Mouse (Mus musculus) erythroblast, embryonic 14.5 days (primary cell): Measurements from ENCODE around the gene Ccl5. TPM values are rescaled to one million over a fixed set of nuclear protein-coding genes. Genes with fewer than 3 reads are reported as not detected.

Experiments
- H3K27me3 ChIP-seq: 2 replicates; pipeline ENCODE4 v1.6.1; 2012; ENCODE audit warnings: inconsistent platforms; ENCODE audit not compliant: control insufficient read depth
- H3K36me3 ChIP-seq: 2 replicates; pipeline ENCODE4 v1.6.1; 2012; ENCODE audit warnings: mild to moderate bottlenecking, inconsistent platforms; ENCODE audit not compliant: control insufficient read depth
- H3K4me1 ChIP-seq: 2 replicates; pipeline ENCODE4 v1.6.1; 2012; ENCODE audit warnings: inconsistent platforms; ENCODE audit not compliant: control insufficient read depth
- H3K4me3 ChIP-seq: replicated peaks from 2 replicates; pipeline ENCODE3; 2012; ENCODE audit warnings: moderate library complexity, mild to moderate bottlenecking, inconsistent platforms
- H3K9me3 ChIP-seq: 2 replicates; pipeline ENCODE4 v1.6.1; 2012; ENCODE audit warnings: low read length, inconsistent platforms, mixed read lengths; ENCODE audit not compliant: control insufficient read depth
- GATA1 ChIP-seq: IDR thresholded peaks from 2 replicates; pipeline ENCODE4 v1.6.1; 2012; ENCODE audit warnings: low read length, inconsistent platforms, mixed read lengths
- TAL1 ChIP-seq: IDR thresholded peaks from 3 replicates; pipeline ENCODE4 v1.6.1; 2012; ENCODE audit warnings: low read length, inconsistent platforms, mixed read lengths
- polyA plus RNA-seq: library from polyadenylated mRNA; stranded (reverse); fragments of >175 nt; gene quantifications from 2 replicates; pipeline ENCODE4 v1.2.3, GENCODE M21; 2012

The Ccl5 gene
- polyA plus RNA-seq, 1 experiment: not detected

DNA sequence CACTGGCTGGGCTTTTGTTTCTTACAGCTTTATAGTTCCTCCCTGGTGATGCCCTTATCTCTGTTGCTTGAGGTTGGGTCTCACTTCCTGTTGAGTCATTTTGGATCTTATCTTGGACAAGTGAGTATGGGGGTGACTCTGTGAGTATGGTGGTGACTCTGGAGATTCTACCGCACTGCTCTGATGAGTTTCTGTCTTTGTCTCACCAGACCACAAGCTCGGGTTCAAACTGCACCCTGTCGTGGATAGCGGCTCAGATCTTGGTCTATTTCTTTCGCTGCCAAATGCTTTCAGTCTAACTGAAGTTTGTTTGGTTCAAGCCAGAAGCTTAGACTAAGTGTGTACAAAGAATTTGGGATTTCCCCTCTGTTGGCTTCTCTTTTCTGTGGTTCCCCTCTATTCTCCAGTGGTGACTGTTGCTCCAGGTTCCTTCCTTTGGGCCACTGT is 19.9 kb upstream of the Ccl5 start:
- H3K27me3 ChIP-seq: no peaks in the 10 kb centered on the region
- no peaks in the 10 kb centered on the region for H3K9me3 ChIP-seq
- no peaks in the 10 kb centered on the region for H3K36me3 ChIP-seq
- TF ChIP-seq GATA1: no peak
- no peak for TF ChIP-seq TAL1
- no peaks in the 10 kb centered on the region for H3K4me1 ChIP-seq
- H3K4me3 ChIP-seq: no peak overlapping the region

DNA sequence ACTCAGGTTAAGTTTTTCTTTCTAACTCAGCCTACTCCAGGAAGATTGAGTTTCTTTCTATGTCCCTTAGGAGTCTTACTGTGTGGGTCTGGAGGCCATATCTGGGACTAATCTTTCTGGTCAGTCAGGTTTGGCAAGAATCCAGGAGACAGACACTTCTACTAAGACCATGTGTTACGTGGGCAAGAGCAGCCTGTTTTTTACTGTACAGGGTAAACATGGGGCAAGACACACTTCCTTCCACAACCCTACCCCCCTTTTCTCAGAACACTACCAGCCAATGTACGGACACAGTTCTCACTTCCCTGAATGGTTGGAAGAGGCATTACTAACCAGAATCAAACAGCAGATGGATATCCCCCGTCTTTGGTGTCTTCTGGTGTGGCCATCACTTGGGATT is 13.9 kb upstream of the Ccl5 start:
- H3K4me1 ChIP-seq: no peaks in the 10 kb centered on the region
- H3K36me3 ChIP-seq: no peaks in the 10 kb centered on the region
- H3K4me3 ChIP-seq: no peak overlapping the region
- no peaks in the 10 kb centered on the region for H3K9me3 ChIP-seq
- H3K27me3 ChIP-seq: no peaks in the 10 kb centered on the region
- TF ChIP-seq TAL1 (no peak), GATA1 (no peak)

DNA sequence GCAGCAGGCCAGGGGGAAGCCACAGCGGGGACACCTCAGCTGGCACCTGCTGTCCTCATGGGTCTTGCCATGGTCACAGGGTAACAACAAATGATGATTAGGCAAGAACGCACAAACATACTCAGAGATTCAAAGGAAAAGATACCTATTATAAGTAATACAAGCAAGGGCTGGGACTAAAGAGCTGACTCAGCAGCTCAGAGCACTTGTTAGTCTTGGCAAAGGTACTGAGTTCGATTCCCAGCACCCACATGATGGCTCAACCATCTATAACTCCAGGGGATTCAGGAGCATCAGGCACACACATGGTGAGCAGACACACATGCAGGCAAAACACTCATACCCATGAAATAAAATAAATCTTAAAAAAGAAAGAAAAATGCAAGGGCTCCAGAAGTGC is 11.1 kb upstream of the Ccl5 start:
- Histone ChIP-seq H3K4me3 (no peak overlapping the region), H3K27me3 (no peaks in the 10 kb centered on the region), H3K4me1 (no peaks in the 10 kb centered on the region), H3K36me3 (no peaks in the 10 kb centered on the region), H3K9me3 (no peaks in the 10 kb centered on the region)
- TF ChIP-seq GATA1: no peak
- no peak for TF ChIP-seq TAL1

DNA sequence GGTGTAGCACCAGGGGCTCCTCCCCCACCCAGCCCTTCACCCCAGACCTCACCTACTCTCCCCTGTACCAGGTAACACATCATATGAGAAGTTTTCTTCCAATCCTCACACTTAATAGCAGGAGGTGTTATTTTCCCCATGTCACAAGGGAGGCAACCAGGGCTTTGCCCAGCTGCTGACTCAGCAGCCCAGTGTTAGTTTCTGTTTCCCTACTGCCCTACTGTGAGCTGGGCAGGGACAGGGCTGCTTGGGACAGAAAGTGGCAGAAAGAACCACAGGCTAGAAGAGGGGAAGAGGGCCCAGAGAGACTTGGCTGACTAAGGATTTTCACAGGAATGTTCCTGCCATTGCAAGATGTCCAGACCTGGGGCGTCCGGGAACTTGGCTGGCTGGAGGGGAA is 10.6 kb upstream of the Ccl5 start:
- Histone ChIP-seq H3K36me3 (no peaks in the 10 kb centered on the region), H3K4me3 (no peak overlapping the region), H3K4me1 (no peaks in the 10 kb centered on the region), H3K9me3 (no peaks in the 10 kb centered on the region), H3K27me3 (no peaks in the 10 kb centered on the region)
- TF ChIP-seq TAL1 (no peak), GATA1 (no peak)

DNA sequence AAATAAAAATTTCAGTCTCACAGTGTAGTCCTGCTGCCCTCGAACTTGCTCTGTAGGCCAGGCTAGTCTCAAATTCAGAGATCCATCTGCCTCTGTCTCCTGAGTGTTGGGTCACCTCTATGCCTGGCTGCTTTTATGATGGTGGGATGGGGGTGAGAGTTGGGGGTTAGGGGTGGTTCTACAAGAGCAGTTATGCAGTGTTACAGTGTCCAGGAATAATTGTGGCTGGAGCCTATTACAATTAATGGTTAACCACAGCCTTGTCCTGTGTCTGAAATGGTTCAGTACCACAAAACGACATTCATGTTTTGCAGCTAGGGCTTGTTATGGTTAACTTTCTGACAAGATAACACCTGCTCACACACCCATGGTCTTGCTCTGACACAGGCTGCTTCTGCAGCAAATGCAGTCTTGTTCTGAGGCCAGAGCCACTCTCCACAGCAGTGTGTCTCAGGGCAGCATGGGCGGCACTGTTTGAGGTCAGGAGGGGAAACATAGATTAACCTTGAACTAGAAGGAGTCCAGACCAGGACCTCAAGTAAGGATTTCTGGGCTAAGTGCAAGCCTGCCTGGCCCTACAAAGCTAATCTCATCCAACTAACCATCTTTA is 8.5 kb upstream of the Ccl5 start:
- Histone ChIP-seq H3K4me3 (no peak overlapping the region), H3K4me1 (no peaks in the 10 kb centered on the region), H3K9me3 (no peaks in the 10 kb centered on the region), H3K27me3 (no peaks in the 10 kb centered on the region), H3K36me3 (no peaks in the 10 kb centered on the region)
- TF ChIP-seq TAL1 (no peak), GATA1 (no peak)

DNA sequence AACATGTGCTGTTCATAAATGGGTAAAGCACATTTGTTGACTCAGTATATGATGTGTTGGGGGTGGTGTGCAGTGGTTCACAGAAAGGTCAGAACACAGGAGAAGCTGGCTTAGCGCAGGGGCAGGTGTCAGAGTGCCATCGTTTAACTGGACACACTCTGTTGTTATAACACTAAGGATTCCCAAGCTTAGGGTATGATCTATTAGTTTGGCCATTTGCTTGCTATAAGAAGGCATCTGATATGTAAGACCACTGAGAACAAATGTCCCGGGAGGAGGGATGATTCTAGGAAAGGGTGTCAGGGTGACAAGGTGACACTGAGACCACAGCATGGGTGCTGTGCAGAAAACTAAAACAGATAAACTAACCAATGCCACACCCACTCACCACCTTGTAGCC is 6.5 kb upstream of the Ccl5 start:
- Histone ChIP-seq H3K4me3 (no peak overlapping the region), H3K27me3 (no peaks in the 10 kb centered on the region), H3K36me3 (no peaks in the 10 kb centered on the region), H3K4me1 (no peaks in the 10 kb centered on the region), H3K9me3 (no peaks in the 10 kb centered on the region)
- TF ChIP-seq TAL1: no peak

DNA sequence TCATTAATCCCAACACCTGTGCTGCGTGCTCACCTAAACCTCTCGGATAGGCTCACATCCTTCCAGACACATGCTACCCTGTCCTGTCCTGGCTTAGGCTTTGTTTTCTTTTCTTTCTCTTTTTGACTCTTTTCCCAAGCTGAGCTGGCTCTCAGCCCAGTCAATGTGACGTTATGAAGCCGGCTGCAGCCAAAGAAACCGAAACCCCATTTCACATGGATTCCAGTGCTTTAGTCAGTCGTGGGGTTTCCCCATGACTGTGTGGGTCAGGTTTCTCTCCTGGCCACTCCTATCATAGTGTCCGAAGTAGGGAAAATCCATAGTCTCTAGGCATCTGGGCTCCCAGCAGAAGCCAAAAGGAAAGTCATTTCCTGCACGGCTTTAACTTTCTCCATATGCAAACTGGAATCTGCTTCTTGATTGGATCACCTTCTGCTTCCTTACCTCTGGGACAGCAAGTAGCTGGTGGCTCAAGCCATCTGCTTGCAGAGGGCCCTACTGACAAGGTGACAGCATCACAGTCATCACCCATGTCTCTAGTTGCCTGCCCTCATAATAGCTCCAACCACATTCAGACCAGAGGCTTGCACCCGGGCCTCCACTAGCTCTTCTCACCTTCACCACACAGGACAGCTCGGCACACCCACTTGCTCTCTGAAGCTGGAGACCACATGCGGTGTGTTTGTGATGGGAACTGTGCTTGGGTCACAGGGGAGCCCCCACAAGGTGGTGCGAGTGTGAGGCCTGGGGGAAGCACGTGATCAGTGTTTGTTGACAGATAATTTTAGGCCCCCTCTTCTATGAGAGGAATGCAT is 4.5 kb upstream of the Ccl5 start:
- no peaks in the 10 kb centered on the region for H3K27me3 ChIP-seq
- H3K4me1 ChIP-seq: no peaks in the 10 kb centered on the region
- H3K4me3 ChIP-seq: no peak overlapping the region

DNA sequence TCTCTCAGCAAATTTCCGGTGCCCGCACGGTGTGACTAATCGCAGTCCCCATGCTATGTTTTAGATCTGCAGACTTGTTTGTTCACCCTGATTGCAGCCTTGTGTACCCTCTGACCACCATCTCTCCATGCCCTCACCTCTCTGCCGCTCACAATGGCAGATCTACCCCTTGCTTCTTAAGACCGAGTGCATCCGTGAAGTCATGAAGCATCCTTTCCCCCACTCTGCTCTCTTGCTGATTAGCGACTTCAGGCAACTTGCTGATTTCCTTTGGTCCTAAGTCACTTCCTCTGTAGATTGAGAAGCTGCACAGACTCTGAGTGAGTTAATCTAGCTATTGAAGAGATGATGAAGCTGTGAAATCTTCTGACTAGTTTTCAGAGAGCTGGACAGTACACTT is 3.8 kb upstream of the Ccl5 start:
- Histone ChIP-seq H3K4me1 (no peaks in the 10 kb centered on the region), H3K36me3 (no peaks in the 10 kb centered on the region)

More for the DNA sequence above, 4.5 kb upstream of the Ccl5 start:
- Histone ChIP-seq H3K9me3 (no peaks in the 10 kb centered on the region), H3K36me3 (no peaks in the 10 kb centered on the region)
- TF ChIP-seq GATA1 (no peak), TAL1 (no peak)

DNA sequence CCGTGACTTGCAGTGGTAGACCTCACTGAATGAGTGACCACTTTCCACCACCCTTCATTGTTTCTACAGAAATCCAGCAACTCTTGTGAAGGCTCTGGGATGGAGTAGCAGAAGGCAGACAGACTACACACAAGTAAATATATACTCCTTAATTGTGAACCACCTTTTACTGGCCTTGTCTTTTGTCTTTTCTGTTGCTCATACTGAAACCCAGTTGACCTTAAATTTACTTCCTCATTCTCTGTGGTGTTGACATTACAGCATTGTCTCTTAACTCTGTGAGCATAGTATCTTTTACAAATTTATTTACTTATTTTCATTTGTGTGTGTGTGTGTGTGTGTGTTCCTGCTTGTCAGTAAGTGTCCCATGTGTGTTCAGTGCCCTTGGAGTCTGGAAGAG is 2.9 kb upstream of the Ccl5 start:
- H3K4me3 ChIP-seq: no peak overlapping the region
- TF ChIP-seq TAL1 (no peak), GATA1 (no peak)
- H3K27me3 ChIP-seq: no peaks in the 10 kb centered on the region
- no peaks in the 10 kb centered on the region for H3K36me3 ChIP-seq
- no peaks in the 10 kb centered on the region for H3K4me1 ChIP-seq
- H3K9me3 ChIP-seq: no peaks in the 10 kb centered on the region

More for the DNA sequence above, 3.8 kb upstream of the Ccl5 start:
- H3K4me3 ChIP-seq: no peak overlapping the region
- no peaks in the 10 kb centered on the region for H3K9me3 ChIP-seq
- no peaks in the 10 kb centered on the region for H3K27me3 ChIP-seq
- TF ChIP-seq GATA1 (no peak), TAL1 (no peak)
